Comparison of ENCODE assay signal across 17 mouse cellular contexts in genomic region chr5:147317991-147318390, GRCm38 (mm10). TPM values are rescaled to one million over a fixed set of nuclear protein-coding genes. Genes with fewer than 3 reads are reported as not detected.
DNase-seq lines count a peak whose midpoint lies in the region; ATAC-seq and TF ChIP-seq lines count a peak whose summit lies in the region.
"Had no signal": no experiment of that assay in that cellular context is flagged by ENCODE, and none has a peak within 500 bp of the region (broad histone marks: within the 10 kb centered on the region; RNA-seq: fewer than 3 reads in every experiment).

No protein-coding gene starts in this region.

- H3K27ac ChIP-seq in forebrain, postnatal 0 days (ENCODE audit: low read depth, low read length): no peak overlapping the region
- H3K27ac ChIP-seq in forebrain, embryonic 15.5 days (replicated peaks): no peak overlapping the region
- H3K27ac ChIP-seq in liver, postnatal 0 days (ENCODE audit: low read depth): no peak overlapping the region
- H3K27ac ChIP-seq in intestine, embryonic 16.5 days (ENCODE audit: low read length): peak overlapping the region; percentile 30; the same call in 1 of the 2 replicates
- H3K27ac ChIP-seq: heart, embryonic 15.5 days; liver, embryonic 15.5 days had no signal

- H3K9ac ChIP-seq in forebrain, postnatal 0 days: no peak overlapping the region
- H3K9ac ChIP-seq in forebrain, embryonic 15.5 days (replicated peaks): no peak overlapping the region
- no peak overlapping the region for H3K9ac ChIP-seq in liver, postnatal 0 days (replicated peaks)
- 0 out of 2 replicates have a peak overlapping the region, but pooled peaks have one; percentile 5 for H3K9ac ChIP-seq in intestine, embryonic 16.5 days (ENCODE audit: low read depth, low read length)
- H3K9ac ChIP-seq: heart, embryonic 15.5 days; liver, embryonic 15.5 days had no signal

- no peak for DNase-seq in forebrain, postnatal 0 days
- no peak for DNase-seq in liver, postnatal 0 days
- DNase-seq in liver: no peak
- no peak for DNase-seq in ovary, adult 18-20 months (ENCODE audit: low spot score)
- DNase-seq in left cerebral cortex, postnatal 36 days (ENCODE audit: low spot score in 2 of 2): no peak
- DNase-seq: gastrocnemius, postnatal 14 days; kidney, adult 8-10 months had no signal

- no peak overlapping the region for H3K4me2 ChIP-seq in forebrain, postnatal 0 days (ENCODE audit: low read depth)
- H3K4me2 ChIP-seq in forebrain, embryonic 15.5 days (replicated peaks): no peak overlapping the region
- H3K4me2 ChIP-seq in liver, postnatal 0 days (ENCODE audit: low read depth, low read length): peak overlapping the region; percentile 52
- H3K4me2 ChIP-seq in intestine, embryonic 16.5 days (ENCODE audit: low read depth, low read length): no peak overlapping the region
- H3K4me2 ChIP-seq: heart, embryonic 15.5 days; liver, embryonic 15.5 days had no signal

- H3K27me3 ChIP-seq in forebrain, postnatal 0 days (ENCODE audit: insufficient read depth, low read length): peaks cover 80% of the 10 kb centered on the region
- peaks cover 87% of the 10 kb centered on the region for H3K27me3 ChIP-seq in forebrain, embryonic 15.5 days
- peaks cover 45% of the 10 kb centered on the region for H3K27me3 ChIP-seq in liver, postnatal 0 days (ENCODE audit: insufficient read depth, low read length)
- H3K27me3 ChIP-seq in E14TG2a.4 (ENCODE audit: insufficient read depth, low read length): peaks cover 84% of the 10 kb centered on the region
- peaks cover 22% of the 10 kb centered on the region for H3K27me3 ChIP-seq in intestine, embryonic 16.5 days (replicated peaks; ENCODE audit: control insufficient read depth, insufficient read depth, low read length)

- intact Hi-C loops in left cerebral cortex, postnatal 36 days (cut with DNase I): loop anchor here (2.0 to 10.0 kb wide), 4 partner anchors 333 to 643 kb away; no protein-coding TSS in a partner anchor

- WGBS in forebrain, postnatal 0 days: 23% methylated on average over 7 of the region's 7 CpGs
- WGBS in forebrain, embryonic 15.5 days: 16% methylated on average over 7 of the region's 7 CpGs
- WGBS in liver, postnatal 0 days (ENCODE audit: insufficient replicate concordance): 29% methylated on average over 7 of the region's 7 CpGs
- 32% methylated on average over 7 of the region's 7 CpGs for WGBS in intestine, embryonic 16.5 days

- no peaks in the 10 kb centered on the region for H3K4me1 ChIP-seq in forebrain, postnatal 0 days (ENCODE audit: insufficient read depth)
- peaks cover 5% of the 10 kb centered on the region for H3K4me1 ChIP-seq in forebrain, embryonic 15.5 days
- H3K4me1 ChIP-seq in liver, postnatal 0 days (ENCODE audit: insufficient read depth): no peaks in the 10 kb centered on the region
- H3K4me1 ChIP-seq in E14TG2a.4 (replicated peaks; ENCODE audit: low read depth, low read length): peaks cover 25% of the 10 kb centered on the region
- peaks cover 3% of the 10 kb centered on the region; the same call in 1 of the 2 replicates for H3K4me1 ChIP-seq in intestine, embryonic 16.5 days (ENCODE audit: control insufficient read depth, insufficient read depth, low read length)

- TF ChIP-seq EP300 in liver, postnatal 0 days (IDR thresholded peaks at IDR 0.05; ENCODE audit: low read depth): no peak

- H3K36me3 ChIP-seq in forebrain, postnatal 0 days (ENCODE audit: insufficient read depth): no peaks in the 10 kb centered on the region
- H3K36me3 ChIP-seq in forebrain, embryonic 15.5 days: no peaks in the 10 kb centered on the region
- 0 out of 2 replicates have a peak, but pooled peaks cover 5% of the 10 kb centered on the region for H3K36me3 ChIP-seq in liver, postnatal 0 days (replicated peaks; ENCODE audit: insufficient read depth, low read length)
- no peaks in the 10 kb centered on the region for H3K36me3 ChIP-seq in E14TG2a.4 (ENCODE audit: insufficient read depth, low read length)
- no peaks in the 10 kb centered on the region for H3K36me3 ChIP-seq in intestine, embryonic 16.5 days (ENCODE audit: control insufficient read depth, insufficient read depth, low read length)
- H3K36me3 ChIP-seq: heart, embryonic 15.5 days; liver, embryonic 15.5 days had no signal

- H3K9me3 ChIP-seq in forebrain, postnatal 0 days (ENCODE audit: low read length): no peaks in the 10 kb centered on the region
- H3K9me3 ChIP-seq in forebrain, embryonic 15.5 days: no peaks in the 10 kb centered on the region
- no peaks in the 10 kb centered on the region for H3K9me3 ChIP-seq in liver, postnatal 0 days (ENCODE audit: low read length)
- no peaks in the 10 kb centered on the region for H3K9me3 ChIP-seq in E14TG2a.4 (ENCODE audit: low read length)
- no peaks in the 10 kb centered on the region for H3K9me3 ChIP-seq in intestine, embryonic 16.5 days (ENCODE audit: control insufficient read depth, low read length)
- H3K9me3 ChIP-seq: heart, embryonic 15.5 days; liver, embryonic 15.5 days had no signal

- 0 out of 2 replicates have a peak, but pooled peaks have one; percentile 13 for TF ChIP-seq CTCF in forebrain, postnatal 0 days (IDR thresholded peaks at IDR 0.05; ENCODE audit: low read depth)
- TF ChIP-seq CTCF in liver, postnatal 0 days (IDR thresholded peaks at IDR 0.05; ENCODE audit: low read depth): peak; percentile 57
- TF ChIP-seq CTCF in E14TG2a.4 (conservative IDR thresholded peaks at IDR 0.05; ENCODE audit: low read length): peak; percentile 55

- H3K4me3 ChIP-seq in forebrain, postnatal 0 days (ENCODE audit: low read depth, low read length): no peak overlapping the region
- no peak overlapping the region for H3K4me3 ChIP-seq in forebrain, embryonic 15.5 days
- peak overlapping the region; percentile 15; the same call in 1 of the 2 replicates for H3K4me3 ChIP-seq in liver, postnatal 0 days (ENCODE audit: low read depth, low read length)
- H3K4me3 ChIP-seq in E14TG2a.4 (replicated peaks; ENCODE audit: low read length): no peak overlapping the region
- no peak overlapping the region for H3K4me3 ChIP-seq in intestine, embryonic 16.5 days (ENCODE audit: low read length)
- H3K4me3 ChIP-seq: erythroblast, embryonic 14.5 days; heart, embryonic 15.5 days; liver, embryonic 15.5 days had no signal

- ATAC-seq in forebrain, postnatal 0 days: no peak
- ATAC-seq in forebrain, embryonic 15.5 days (replicated peaks): no peak
- no peak for ATAC-seq in liver, postnatal 0 days
- 0 out of 2 replicates have a peak, but pooled peaks have one; percentile 7 for ATAC-seq in intestine, embryonic 16.5 days
- ATAC-seq: midbrain, embryonic 16.5 days had no signal

RNA-seq across cellular contexts. Expression of gene Urad, which starts 4.2 kb away (rescaled TPM):
- not detected in 2 replicates for total RNA-seq in forebrain, postnatal 0 days (2014; rRNA removed)
- not detected in 2 replicates for polyA plus RNA-seq in forebrain, postnatal 0 days (2015; fragmentation: Nextera tagmentation; extraction: Ambion mirVana)
- not detected in 2 replicates for polyA plus RNA-seq in forebrain, embryonic 15.5 days (2015; fragmentation: Nextera tagmentation; extraction: Ambion mirVana)
- 35.9 and 38.6 TPM in 2 replicates for polyA plus RNA-seq in liver, postnatal 0 days (2015; fragmentation: Nextera tagmentation; extraction: Ambion mirVana)
- polyA plus RNA-seq in intestine, embryonic 16.5 days (2015; fragmentation: Nextera tagmentation; extraction: Ambion mirVana): 2.6 TPM in 2 replicates
- not detected for total RNA-seq in left cerebral cortex, postnatal 36 days (2021)
- total RNA-seq: common myeloid progenitor, adult 5-6 weeks; gastrocnemius, postnatal 14 days; layer of hippocampus, postnatal 25 days had no signal
- polyA plus RNA-seq: erythroblast, embryonic 14.5 days; heart, embryonic 15.5 days; midbrain, embryonic 16.5 days; thymus, postnatal 0 days had no signal

RNA-seq across cellular contexts. Expression of gene Cdx2, which starts 10.9 kb away (rescaled TPM):
- total RNA-seq in forebrain, postnatal 0 days (2014; rRNA removed): not detected in 2 replicates
- polyA plus RNA-seq in forebrain, postnatal 0 days (2015; fragmentation: Nextera tagmentation; extraction: Ambion mirVana): not detected in 2 replicates
- polyA plus RNA-seq in forebrain, embryonic 15.5 days (2015; fragmentation: Nextera tagmentation; extraction: Ambion mirVana): not detected in 2 replicates
- polyA plus RNA-seq in liver, postnatal 0 days (2015; fragmentation: Nextera tagmentation; extraction: Ambion mirVana): not detected in 2 replicates
- polyA plus RNA-seq in intestine, embryonic 16.5 days (2015; fragmentation: Nextera tagmentation; extraction: Ambion mirVana): 42.1 and 46.2 TPM in 2 replicates
- not detected for total RNA-seq in left cerebral cortex, postnatal 36 days (2021)
- total RNA-seq: common myeloid progenitor, adult 5-6 weeks; gastrocnemius, postnatal 14 days; layer of hippocampus, postnatal 25 days had no signal
- polyA plus RNA-seq: heart, embryonic 15.5 days; liver, embryonic 15.5 days; midbrain, embryonic 16.5 days had no signal

RNA-seq across cellular contexts. Expression of gene Pdx1, which starts 48.2 kb away (rescaled TPM):
- not detected in 2 replicates for total RNA-seq in forebrain, postnatal 0 days (2014; rRNA removed)
- not detected in 2 replicates for polyA plus RNA-seq in forebrain, postnatal 0 days (2015; fragmentation: Nextera tagmentation; extraction: Ambion mirVana)
- polyA plus RNA-seq in forebrain, embryonic 15.5 days (2015; fragmentation: Nextera tagmentation; extraction: Ambion mirVana): not detected in 2 replicates
- polyA plus RNA-seq in liver, postnatal 0 days (2015; fragmentation: Nextera tagmentation; extraction: Ambion mirVana): not detected in 2 replicates
- polyA plus RNA-seq in intestine, embryonic 16.5 days (2015; fragmentation: Nextera tagmentation; extraction: Ambion mirVana): 3.8 and 5.3 TPM in 2 replicates
- not detected for total RNA-seq in left cerebral cortex, postnatal 36 days (2021)
- total RNA-seq: common myeloid progenitor, adult 5-6 weeks; gastrocnemius, postnatal 14 days; layer of hippocampus, postnatal 25 days had no signal
- polyA plus RNA-seq: erythroblast, embryonic 14.5 days; heart, embryonic 15.5 days; liver, embryonic 15.5 days; midbrain, embryonic 16.5 days; thymus, postnatal 0 days had no signal

Comparison
In these comparisons a context has a peak if more than half of its experiments do, and no peak if none do; other contexts are left out.
1. RNA of gene Urad, which starts 4.2 kb away (polyA plus RNA-seq): 35.9 to 38.6 TPM in liver, postnatal 0 days; 2.6 TPM in intestine, embryonic 16.5 days, not detected in forebrain, postnatal 0 days and not detected in forebrain, embryonic 15.5 days; every median in the first group is over 10 times any median in the second.
2. RNA of gene Cdx2, which starts 10.9 kb away (polyA plus RNA-seq): 42.1 to 46.2 TPM in intestine, embryonic 16.5 days; not detected in forebrain, postnatal 0 days, not detected in forebrain, embryonic 15.5 days and not detected in liver, postnatal 0 days; every median in the first group is over 10 times any median in the second.
3. Peak in every context shown above with its lines, with median percentiles within 50 percentile points of each other: CTCF ChIP-seq.